Mouse (Mus musculus) T-cell, adult 2 months (primary cell): ENCODE results near the gene Ugt1a6b.

ENCODE experiments used
- DNase-seq: peaks from one replicate; pipeline ENCODE4 v3.0.0; 2022; ENCODE audit warnings: low spot score

Gene Ugt1a6b

DNA sequence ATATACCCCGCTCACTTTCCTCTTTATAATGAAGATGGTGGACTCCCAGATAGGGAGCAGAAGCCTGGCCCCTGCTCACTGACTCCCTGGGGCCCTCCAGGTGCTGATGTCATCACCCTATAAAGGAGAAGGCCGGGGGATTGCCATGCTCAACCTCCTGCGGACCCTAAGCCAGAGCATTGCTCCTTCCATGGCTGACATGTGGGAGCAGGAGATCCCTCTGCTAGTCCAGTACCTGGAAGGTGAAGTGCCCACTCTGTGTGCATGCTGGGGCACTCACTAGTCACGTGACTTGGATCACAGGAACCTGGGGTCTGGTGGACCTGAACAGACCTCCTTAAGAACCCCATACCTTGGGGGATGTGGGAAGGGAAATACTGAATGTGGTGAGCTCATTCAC is 137.5 kb downstream of the Ugt1a6b start:
- DNase-seq = no peak

DNA sequence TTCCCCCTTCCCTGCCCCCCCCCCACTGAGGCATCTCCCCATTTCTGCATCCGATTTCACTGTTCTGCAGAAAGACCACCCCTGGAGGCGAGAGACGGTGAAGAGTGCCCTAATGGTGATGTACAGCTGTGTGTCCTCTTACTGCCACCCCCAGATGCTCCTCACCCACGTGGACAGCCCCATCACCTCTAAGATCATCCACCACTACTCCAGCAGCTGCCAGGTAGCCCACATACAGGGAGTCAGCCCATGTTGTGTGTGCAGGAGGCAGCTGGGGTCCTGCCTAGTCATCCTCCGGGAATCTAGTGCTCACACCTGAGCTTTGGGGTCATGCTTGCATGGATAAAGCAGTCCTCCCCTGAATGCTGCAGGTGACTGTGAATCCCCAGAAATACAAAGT is 140.8 kb downstream of the Ugt1a6b start:
- no peak for DNase-seq

DNA sequence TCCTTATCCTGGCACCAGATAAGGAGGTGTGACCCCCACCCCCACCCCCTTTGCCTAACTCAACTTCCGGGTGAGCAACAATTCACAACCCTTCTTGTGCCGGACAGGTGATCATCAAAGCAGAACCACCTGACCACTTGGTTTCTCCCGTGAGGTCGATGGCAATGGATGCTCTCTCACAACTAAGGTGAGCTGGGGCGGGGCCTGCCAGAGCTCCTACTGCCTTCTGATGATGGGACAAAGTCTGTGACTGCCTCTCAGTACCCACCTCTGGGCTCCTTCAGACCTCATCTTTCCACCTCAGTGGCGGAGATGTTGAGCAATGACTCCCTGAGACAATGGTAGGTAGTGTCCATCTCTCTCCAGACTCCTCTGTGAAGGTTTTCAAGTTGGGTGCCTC is 142.8 kb downstream of the Ugt1a6b start:
- DNase-seq = no peak

DNA sequence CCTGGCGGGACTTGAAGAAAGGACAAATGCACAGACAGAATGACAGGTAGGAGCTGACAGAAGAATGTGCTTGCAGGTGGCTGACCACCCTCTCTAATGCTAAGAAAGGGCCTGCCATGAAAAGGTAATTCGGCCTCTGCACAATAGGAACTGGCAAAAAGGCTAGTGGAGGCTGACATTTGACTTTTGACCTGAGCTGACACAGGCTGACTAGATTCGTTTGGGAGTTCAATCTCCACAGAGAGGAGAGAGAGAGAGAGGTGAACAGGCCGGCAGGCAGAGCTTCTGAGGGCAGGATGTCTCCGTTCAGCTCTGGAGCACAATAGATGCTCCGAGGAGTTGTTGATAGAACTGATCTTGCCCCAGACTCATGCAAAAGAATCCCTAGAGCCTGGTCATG is 143.3 kb downstream of the Ugt1a6b start:
- no peak for DNase-seq

DNA sequence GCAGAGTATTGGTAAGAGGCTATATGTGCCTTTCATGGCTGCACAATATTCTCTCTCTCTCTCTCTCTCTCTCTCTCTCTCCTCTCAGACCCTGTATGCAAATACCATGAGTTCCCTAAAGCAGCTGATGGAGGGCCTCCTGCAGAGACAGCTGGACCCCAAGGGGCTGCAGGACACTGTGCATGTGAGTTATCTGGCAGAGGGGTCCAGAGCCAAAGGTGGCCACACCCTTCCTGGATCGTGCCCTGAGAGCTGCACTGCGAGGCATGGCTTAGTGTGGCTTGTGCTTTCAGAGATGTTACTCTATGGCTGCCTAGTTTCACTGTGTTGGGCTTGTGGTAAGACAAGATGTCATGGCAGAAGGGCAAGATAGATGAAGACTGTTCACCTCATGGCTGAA is 144.6 kb downstream of the Ugt1a6b start:
- DNase-seq = no peak

DNA sequence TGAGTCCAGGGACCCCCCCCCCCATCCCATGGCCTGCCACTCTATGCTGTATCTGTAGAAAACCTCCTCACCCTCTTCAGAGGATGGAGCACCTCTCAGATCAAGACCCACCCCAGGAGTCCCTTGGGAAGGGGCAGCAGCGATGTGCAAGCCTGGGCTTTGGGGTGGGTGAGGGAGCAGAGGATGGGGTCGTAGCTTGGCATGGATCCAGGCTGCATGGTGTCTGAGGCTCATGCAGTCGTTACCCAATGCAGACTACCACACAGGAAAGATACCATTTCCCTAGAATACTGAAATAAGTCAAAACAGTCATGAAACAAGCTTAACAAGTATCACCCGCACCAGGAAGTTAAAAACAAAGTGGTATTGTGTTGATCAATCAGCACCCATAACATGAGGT is 145.6 kb downstream of the Ugt1a6b start:
- DNase-seq = no peak

DNA sequence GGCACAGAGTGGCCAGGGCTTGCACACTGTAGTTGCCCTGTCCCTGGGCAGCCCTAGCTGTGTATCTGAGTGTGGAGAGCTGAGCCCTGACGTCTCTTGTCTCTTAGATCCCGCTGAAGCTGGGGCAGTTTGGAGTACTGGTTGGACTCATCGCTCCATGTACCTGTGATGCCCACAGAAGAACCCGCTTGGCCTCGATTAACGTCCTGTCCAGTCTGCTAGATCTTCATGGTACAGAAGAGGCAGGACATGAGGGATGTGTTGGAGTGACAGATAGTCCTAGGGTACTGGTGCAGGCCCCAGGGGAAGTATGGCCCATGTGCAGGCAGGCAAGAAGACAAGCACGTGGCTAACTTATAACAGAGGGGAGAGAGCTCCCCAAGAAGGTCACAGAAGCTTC is 146.5 kb downstream of the Ugt1a6b start:
- DNase-seq = no peak

DNA sequence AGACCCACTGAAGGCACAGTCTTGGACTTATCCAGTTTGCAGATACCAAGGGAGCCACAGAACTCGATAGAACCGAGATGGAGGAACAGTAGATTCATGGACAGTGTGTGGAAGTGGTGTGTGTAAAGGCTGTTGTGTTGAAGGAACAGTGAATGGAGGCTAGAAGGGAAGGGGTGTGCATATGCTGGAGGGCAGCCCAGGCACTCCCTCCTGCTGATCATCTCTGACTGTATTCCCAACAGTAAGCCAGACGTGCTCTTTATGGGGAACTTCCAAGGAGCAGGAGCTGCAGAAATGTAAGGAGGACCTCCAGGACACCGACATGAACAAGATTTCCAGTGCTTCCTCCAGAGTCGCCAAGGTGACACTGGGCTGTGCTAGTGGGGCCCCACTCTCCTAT is 147.0 kb downstream of the Ugt1a6b start:
- DNase-seq = no peak

DNA sequence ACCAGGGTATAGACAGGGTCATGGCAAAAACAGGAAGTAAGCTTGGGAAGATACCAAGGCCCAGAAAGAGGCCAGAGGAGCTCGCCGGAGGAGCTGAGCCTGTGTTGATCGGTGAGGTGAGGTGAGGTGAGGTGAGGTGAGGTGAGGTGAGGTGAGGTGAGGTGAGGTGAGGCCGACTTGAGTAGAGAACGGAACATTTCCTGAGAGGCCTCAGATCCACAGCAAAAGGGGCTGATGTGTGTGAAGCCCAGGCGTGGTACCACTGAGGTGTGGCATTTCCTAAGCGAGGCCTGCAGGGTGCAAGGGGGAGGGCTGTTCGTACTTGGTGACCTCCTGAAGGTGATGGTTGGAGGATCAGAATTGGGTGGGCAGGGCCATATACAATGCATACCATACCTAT is 150.1 kb downstream of the Ugt1a6b start:
- DNase-seq = no peak

DNA sequence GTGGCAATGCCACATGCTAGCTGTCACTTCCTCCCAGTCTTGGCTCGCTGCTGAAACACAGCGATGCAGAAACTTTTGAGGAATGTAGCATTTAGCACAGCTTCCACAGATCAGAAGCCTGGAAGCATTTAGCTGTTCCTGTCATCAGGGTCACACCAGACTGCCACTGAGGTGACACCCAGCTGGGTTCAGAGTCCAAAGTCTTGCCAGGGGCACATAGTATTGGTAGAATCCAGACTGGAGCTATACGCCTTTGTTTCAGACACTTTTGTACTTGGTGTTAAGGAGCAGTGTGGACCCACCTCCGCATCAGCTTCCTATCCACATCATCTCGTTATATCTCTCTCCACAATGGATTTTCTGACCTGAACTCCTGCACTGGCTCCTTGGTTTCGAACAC is 150.5 kb downstream of the Ugt1a6b start:
- DNase-seq = no peak

DNA sequence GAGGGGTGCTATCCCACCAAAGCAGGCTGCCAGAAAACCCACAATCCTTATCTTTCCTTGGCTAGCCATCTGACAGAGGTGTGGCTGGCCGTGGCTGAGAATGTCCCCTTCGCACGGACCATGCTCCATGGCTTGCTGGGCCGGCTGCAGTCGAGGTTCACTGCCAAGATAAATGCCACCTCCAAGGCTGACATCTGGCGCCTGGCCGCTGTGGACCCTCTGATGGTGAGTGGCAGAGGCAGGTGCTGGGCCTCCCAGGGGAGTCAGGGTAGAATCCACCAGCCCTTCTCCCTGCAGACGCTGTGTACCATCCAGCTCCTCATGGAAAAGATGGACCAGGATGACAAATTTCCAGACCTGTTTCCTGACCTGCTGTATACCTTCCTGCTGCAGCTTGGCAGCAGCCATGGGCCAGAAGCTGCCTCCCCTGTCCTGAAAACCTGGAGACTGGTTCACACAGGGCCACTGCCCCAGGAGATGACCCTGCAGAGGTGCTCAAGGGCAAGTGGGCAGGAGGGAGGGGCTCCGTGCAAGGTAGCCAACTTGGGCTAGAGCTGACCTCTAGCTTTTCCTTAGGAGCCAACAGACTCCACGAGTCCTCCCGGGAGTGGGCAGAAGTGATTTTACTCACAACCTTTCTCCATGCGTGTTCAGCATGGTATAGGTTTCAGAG is 151.9 kb downstream of the Ugt1a6b start:
- DNase-seq = no peak

DNA sequence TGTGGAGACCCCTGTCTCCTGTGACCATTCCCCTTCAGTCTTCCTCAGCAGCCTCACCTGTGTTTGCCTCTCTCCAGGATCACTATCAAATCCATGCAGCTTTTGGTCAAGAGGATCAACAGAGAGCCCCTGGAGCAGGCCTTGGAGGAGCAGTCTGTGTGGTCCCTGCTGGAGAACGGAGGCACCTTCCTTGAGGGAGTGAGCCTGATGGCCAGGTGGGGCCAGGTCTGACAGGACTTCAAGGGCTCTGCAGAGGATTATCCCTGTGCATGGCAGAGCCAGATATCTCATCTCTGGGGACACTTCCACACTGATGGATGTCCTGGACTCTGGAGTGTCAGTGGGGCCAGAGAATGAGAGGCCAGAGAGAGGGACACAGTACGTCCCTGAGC is 152.4 kb downstream of the Ugt1a6b start:
- no peak for DNase-seq

DNA sequence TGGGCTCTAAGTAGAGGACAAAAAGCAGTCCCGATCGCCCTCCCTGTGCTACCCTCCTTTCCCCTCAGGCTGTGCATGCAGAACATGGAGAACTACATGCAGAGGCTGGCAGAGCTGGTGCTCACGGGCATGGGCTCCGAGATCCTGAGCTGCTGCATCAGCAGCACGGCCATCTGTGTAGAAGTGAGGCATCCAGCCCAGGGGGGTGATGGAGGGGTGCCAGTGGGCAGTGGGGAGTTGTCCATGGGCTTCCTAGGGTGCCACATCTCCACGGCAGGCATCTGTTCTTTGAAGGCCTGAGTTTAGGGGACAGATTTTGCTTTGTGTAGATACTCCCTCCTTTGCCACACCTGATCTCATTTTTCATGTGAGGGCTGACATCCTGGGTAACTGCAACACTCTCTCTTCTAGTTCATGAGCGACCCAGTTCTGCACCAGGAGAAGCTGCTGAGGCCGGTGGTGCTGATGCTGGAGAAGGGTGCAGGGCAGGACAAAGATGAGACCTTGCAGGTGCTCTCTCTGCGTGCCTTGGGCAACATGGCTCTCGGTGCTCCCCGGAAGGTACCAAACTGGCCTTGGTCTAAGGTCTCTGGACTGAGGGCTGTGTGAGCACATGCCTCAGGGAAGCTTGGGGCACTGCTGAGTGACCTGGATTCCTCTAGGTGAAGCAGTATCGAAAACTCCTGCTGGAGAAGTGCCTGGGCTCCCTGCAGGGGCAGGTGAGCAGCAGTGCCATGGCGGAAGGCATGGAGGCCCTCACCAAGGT is 153.1 kb downstream of the Ugt1a6b start:
- no peak for DNase-seq

DNA sequence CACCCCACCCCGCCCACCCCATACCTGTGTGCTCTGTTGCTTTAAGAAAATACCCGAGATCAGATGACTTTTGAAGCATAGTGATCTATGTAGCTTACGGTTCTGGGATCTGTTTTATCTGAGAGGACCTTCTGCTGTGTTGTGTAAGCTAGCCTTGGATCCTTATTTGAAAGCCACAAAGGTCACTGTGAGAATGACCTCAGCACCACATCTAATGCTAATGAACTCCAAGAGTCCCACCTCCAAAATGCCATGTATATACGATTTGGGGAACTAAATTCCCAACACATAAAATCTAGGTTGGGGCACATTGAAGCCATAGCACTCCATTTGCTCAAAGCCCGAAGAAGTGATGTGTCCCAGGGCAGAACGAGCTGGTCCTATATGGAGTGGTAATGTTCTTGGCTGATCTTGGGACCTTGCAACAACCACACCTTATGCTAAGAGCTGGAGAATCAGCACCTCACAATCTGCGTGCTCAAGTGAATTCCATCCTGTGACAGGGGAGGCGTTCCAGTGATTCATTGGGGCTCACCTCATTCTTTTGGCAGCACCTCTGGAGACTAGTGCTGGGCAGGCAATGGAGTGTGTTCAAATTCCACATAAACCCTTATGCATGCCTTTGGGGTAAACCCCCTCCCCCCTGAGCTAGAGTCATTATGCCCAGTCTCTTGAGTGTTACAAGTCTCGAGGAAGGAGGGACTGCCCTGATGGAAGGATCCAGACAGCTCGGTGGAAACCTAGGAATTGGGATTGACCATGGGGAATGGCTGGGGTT is 154.0 kb downstream of the Ugt1a6b start:
- DNase-seq = no peak

DNA sequence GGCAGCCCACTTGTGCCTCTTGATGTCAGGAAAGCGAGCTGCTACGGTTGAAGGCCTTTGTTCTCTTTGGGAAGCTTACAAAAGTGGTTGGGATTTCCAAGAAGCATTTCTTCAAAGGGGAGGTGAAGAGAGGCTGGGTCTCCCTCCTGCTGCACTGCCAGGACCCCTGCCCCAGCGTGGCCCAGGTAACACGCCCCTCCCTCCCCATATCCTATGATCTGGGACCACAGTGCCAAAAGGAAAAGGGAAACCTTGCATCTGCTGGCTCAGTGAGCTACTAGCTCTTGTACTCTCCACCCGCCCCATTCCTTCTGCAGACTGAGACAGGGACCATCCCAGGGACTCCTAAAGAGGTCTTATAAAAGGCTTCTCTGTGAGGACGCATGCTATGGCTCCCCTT is 154.6 kb downstream of the Ugt1a6b start:
- DNase-seq = no peak

DNA sequence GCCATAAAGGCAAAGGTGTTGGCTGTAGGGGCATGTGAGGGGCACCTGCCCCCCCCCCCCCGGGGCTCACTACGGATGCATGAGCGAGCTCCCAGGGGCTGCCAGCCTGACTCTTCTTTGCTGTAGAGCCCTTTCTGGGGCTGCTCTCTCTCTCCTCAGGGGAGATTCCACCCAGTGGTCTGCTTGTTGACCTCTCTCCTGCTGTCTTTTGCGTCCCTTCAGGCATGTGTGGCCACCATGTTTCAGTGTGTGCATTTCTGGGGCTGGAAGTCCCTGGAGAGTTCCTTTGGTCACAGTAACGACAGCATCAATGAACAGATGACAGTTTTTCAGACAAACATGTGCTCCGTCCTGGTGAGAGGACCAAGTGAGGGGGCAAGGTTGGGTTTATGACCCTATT is 155.3 kb downstream of the Ugt1a6b start:
- no peak for DNase-seq

DNA sequence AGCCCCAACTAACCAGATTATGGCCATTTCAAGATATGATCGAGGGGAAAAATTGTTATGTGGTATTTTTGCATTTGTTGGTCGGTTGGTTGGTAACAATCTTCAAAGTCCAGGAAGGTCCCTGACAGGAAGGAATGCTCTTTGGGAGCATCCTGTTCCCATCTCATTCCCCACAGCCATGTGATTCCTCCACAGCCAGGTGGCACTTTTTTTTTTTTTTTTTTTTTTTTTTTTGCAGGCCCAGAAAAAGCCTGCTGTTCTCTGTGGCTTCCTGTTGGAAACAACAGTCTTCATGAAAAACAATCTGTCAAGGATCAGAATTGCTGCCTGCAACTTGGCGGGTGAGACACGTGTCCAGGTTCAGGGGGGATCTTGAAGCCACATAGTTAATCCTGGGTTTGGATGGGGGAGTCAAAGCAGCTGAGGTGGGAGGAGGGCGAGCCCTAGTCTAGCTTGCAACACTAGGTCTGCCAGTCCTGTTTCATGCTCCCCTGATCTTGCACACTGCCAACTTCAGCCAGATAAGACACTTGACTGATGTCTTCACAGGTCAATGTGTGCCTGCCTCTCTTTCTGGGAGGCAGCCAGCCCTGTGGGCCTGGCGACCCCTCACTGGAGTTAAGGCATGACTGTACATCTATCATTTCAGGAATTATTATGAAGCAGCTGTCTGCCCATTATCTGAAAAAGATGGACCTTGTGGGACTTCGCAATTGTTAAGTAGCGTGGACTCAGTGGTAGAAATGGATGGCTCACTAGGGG is 156.0 kb downstream of the Ugt1a6b start:
- DNase-seq = no peak

DNA sequence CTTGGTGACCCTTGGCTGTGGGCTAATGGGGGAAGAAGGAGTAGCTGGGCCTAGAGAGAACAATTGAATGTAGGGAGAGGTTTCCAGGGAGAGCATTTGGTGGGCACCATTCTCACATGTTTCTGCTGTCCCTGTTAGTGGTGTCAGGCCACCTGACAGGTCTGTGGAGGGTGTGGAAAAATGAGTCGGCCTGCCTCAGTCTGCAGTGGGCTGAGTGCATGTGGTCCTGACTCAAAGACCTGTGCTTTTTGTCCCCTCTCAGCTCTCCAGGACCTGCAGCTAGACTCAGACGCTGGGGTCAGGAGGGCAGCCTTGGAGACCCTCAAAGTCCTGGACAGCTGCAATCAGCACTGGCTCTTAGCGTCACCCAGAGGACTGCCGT is 156.6 kb downstream of the Ugt1a6b start:
- no peak for DNase-seq

DNA sequence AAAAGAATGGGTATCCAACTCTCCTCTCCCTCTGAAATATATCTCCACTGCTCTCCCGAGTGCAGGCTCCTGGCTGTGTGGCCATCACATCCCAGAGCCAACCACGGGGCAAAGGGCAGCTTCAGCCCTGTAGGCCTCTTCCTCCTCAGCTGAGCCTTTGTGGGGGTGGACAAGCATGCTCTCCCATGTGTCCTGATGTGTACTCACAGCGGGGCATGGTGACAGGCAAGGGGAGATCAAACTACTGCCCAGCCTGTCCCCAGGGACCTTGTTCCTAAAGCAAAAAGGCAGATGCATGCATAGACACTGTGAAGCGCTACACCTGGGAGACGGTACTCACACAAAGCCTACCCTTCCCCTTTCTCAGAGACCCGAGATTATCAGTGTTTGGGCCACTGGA is 157.1 kb downstream of the Ugt1a6b start:
- no peak for DNase-seq

DNA sequence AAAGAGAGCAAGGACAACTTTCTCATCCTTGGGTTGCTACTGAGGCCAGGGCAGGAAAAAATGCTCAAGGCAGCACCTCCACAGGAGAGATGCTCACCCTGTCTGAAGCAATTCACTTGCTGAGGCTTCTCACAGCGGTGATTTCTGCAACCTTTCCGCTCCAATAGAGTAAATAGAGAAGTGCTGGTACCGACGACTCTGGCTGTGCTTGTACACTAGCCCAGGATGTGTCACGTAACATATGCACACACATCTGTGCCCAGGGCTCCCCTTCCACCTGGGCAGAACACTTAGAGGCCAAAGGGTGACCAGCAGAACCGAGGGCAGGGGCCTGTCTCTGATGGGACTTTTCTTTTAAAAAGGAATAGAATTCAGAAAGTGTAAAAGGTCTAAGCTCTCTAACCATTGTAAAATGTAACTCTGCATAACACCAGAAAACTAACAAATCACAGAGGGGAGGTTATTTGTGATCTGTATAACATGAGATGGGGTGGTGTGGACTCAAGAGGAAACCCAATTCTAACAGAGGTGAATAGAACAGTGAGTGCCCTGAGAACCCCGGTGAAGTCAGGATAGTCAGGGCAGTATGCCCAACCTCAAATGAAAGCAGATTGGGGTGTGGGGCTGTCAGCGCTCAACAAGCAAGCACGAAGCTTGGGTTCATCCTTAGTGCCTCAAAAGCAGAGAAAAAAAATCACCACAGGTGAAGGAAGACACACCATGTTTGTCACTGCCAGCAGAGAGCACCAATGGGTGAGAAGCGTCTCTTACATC is 157.7 kb downstream of the Ugt1a6b start:
- no peak for DNase-seq

DNA sequence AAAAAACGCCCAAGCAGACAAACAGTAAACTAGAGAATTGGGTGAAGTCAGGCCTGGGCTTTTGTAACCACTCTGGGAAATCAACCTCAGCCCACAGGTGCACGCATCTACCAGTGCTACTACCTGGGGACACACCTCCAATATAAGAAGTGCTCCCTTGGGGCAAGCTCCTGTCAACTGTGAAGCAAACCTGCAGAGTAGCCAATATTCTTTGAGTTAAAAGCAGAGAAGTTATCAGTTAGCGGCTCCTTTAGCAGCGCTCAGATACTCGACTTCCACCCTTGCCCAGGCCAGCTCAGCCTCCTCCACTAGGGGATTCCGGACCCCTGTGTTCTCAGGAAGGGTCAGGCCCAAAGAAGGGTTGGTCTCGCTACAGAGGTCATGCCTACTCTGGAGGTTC is 158.7 kb downstream of the Ugt1a6b start:
- DNase-seq = no peak

DNA sequence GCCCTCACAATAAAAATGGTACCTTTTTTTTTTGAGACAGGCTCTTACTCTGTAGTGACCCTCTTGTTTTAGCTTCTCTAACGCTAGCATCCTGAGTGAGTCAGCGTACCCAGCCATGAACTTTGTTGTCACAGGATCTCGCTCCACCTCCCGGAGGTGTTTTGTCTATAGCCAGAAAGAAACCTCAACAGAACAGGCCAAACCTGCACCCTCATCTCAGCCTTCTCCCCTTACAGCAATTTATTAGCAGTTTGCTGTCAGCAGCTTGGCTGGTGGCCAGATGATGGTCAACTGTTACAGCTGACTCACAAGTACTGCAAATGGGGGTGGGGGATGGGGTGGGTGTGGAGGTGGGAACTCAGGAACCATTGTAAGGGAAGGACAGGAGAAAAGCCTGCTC is 159.2 kb downstream of the Ugt1a6b start:
- no peak for DNase-seq
